Mouse (Mus musculus) liver, postnatal 0 days (tissue): ENCODE measurements around the gene Magi2. TPM values are rescaled to one million over a fixed set of nuclear protein-coding genes. Genes with fewer than 3 reads are reported as not detected.

Source experiments
- ATAC-seq: fragments of 200-750 bp; cut with Nextera tagmentation; 2 replicates; pipeline ENCODE4 v1.8.0; 2017; ENCODE audit warnings: mild to moderate bottlenecking, moderate library complexity
- DNase-seq: peaks from one replicate; pipeline ENCODE4 v3.0.0-alpha.2; 2016
- H3K27ac ChIP-seq: fragments of 300-500 bp; sonication (generic); 2 replicates; pipeline ENCODE4 v1.5.1; 2014; ENCODE audit warnings: antibody characterized with exemption, moderate library complexity, mild to moderate bottlenecking, low read depth
- H3K27me3 ChIP-seq: fragments of 300-500 bp; sonication (generic); 2 replicates; pipeline ENCODE4 v1.6.1; 2014; ENCODE audit warnings: low read length, control low read depth, mixed read lengths; ENCODE audit not compliant: insufficient read depth
- H3K36me3 ChIP-seq: fragments of 300-500 bp; sonication (generic); replicated peaks from 2 replicates; pipeline ENCODE4 v1.6.1; 2014; ENCODE audit warnings: mild to moderate bottlenecking, control low read depth, low read length, moderate library complexity, mixed read lengths; ENCODE audit not compliant: insufficient read depth
- H3K4me1 ChIP-seq: fragments of 300-500 bp; sonication (generic); 2 replicates; pipeline ENCODE4 v1.6.1; 2014; ENCODE audit warnings: antibody characterized with exemption, mild to moderate bottlenecking, control low read depth; ENCODE audit not compliant: insufficient read depth
- H3K4me2 ChIP-seq: fragments of 300-500 bp; sonication (generic); 2 replicates; pipeline ENCODE4 v1.6.1; 2014; ENCODE audit warnings: low read depth, mild to moderate bottlenecking, low read length, moderate library complexity, mixed read lengths
- H3K4me3 ChIP-seq: fragments of 300-500 bp; sonication (generic); 2 replicates; pipeline ENCODE4 v1.5.1; 2014; ENCODE audit warnings: low read depth, low read length
- H3K9ac ChIP-seq: fragments of 300-500 bp; sonication (generic); replicated peaks from 2 replicates; pipeline ENCODE4 v1.6.1; 2014; ENCODE audit warnings: mild to moderate bottlenecking, moderate library complexity
- H3K9me3 ChIP-seq: fragments of 300-500 bp; sonication (generic); 2 replicates; pipeline ENCODE4 v1.6.1; 2016; ENCODE audit warnings: mild to moderate bottlenecking, control low read depth, low read length, mixed read lengths
- CTCF ChIP-seq: sonication (generic); IDR thresholded peaks from 2 replicates; pipeline ENCODE4 v1.5.1; 2016; ENCODE audit warnings: antibody characterized with exemption, low read depth
- EP300 ChIP-seq: IDR thresholded peaks from 2 replicates; pipeline ENCODE4 v1.6.1; 2016; ENCODE audit warnings: antibody characterized with exemption, low read depth, mild to moderate bottlenecking
- WGBS: fragments of 180-500 bp; shearing (Covaris S2); extraction: QIAGEN DNeasy Blood & Tissue Kit; methylation state at CpG from one replicate; pipeline ENCODE4 v1.1.7; 2014; ENCODE audit not compliant: insufficient replicate concordance; 5-methylcytosine and 5-hydroxymethylcytosine counted together
- polyA plus RNA-seq: library from polyadenylated mRNA; unstranded; fragments of >200 nt; fragmentation: Nextera tagmentation; extraction: Ambion mirVana; gene quantifications from 2 replicates; pipeline ENCODE4 v1.2.1, GENCODE M21; 2015

Gene Magi2
- polyA plus RNA-seq, 1 experiment from 2014 or later, result 0.08 TPM

GRCm38 (mm10) chr5:19787522-19788144 is 560.8 kb downstream of the Magi2 start:
- H3K4me2 ChIP-seq, result no peak overlapping the region
- H3K9ac ChIP-seq, result no peak overlapping the region
- H3K4me1 ChIP-seq, result no peaks in the 10 kb centered on the region
- ATAC-seq (no peak), DNase-seq (no peak)
- no peaks in the 10 kb centered on the region for H3K36me3 ChIP-seq
- TF ChIP-seq CTCF, result no peak
- TF ChIP-seq EP300, result no peak
- H3K4me3 ChIP-seq, result no peak overlapping the region
- no peaks in the 10 kb centered on the region for H3K9me3 ChIP-seq
- H3K27ac ChIP-seq, result no peak overlapping the region
- 56% methylated on average over 5 of the region's 5 CpGs for WGBS
- H3K27me3 ChIP-seq, result no peaks in the 10 kb centered on the region

GRCm38 (mm10) chr5:19803052-19803769 is 576.4 kb downstream of the Magi2 start:
- no peak overlapping the region for H3K4me2 ChIP-seq
- WGBS, result 78% methylated on average over 5 of the region's 5 CpGs

DNA sequence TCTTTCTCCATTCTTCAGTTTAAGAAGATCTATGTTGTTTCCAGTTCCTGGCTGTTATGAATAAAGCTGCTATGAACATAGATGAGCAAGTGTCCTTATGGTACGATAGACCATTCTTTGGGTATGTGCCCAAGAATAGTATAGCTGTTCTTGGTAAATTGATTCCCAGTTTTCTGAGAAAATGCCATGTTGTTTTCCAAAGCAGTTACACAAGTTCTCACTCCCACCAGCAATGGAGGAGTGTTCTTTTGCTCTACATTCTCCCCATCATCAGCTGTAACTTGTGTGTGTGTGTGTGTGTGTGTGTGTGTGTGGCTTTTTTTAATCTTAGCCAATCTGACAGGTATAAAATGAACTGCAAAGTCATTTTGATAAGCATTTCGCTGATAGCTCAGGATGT is 595.7 kb downstream of the Magi2 start:
- no peaks in the 10 kb centered on the region for H3K4me1 ChIP-seq
- WGBS, result 73% methylated on average over 2 of the region's 2 CpGs
- no peak overlapping the region for H3K27ac ChIP-seq
- no peak overlapping the region for H3K4me2 ChIP-seq
- no peaks in the 10 kb centered on the region for H3K9me3 ChIP-seq
- TF ChIP-seq EP300 (no peak), CTCF (no peak)
- H3K4me3 ChIP-seq, result no peak overlapping the region
- H3K9ac ChIP-seq, result no peak overlapping the region
- no peaks in the 10 kb centered on the region for H3K36me3 ChIP-seq
- DNase-seq (no peak), ATAC-seq (no peak)
- no peaks in the 10 kb centered on the region for H3K27me3 ChIP-seq

More at GRCm38 (mm10) chr5:19803052-19803769, 576.4 kb downstream of the Magi2 start:
- Histone ChIP-seq H3K27me3 (no peaks in the 10 kb centered on the region), H3K4me1 (no peaks in the 10 kb centered on the region), H3K9ac (no peak overlapping the region), H3K36me3 (no peaks in the 10 kb centered on the region), H3K9me3 (no peaks in the 10 kb centered on the region), H3K4me3 (no peak overlapping the region), H3K27ac (no peak overlapping the region)
- ATAC-seq (no peak), DNase-seq (no peak)
- TF ChIP-seq CTCF (no peak), EP300 (no peak)

GRCm38 (mm10) chr5:19825943-19826342 is 599.1 kb downstream of the Magi2 start:
- no peak for TF ChIP-seq EP300
- TF ChIP-seq CTCF, result no peak
- Histone ChIP-seq H3K4me3 (no peak overlapping the region), H3K9ac (no peak overlapping the region), H3K4me1 (no peaks in the 10 kb centered on the region), H3K27me3 (no peaks in the 10 kb centered on the region), H3K4me2 (no peak overlapping the region), H3K27ac (no peak overlapping the region), H3K9me3 (no peaks in the 10 kb centered on the region), H3K36me3 (no peaks in the 10 kb centered on the region)
- no peak for ATAC-seq
- DNase-seq, result no peak
- WGBS, result 46% methylated on average over 2 of the region's 2 CpGs

DNA sequence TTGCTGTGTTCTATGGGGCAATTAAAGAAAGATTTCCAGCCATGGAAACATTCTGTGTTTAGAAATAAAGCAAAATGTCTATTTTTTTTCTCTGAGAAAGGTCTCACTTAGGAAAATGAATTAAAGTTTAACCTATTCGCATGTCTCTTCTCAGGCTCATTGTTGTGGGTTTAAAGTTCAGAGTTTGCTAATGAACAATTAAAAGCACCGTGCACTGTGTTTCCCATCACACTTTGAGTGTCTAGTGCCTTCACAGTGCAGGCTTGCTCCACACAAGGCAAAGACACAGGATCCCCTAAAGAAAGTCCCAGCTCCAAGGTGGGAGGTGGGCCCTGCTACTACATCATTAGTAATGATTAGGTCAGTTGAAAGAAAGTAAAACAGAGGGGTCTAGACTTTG is 602.5 kb downstream of the Magi2 start:
- no peak overlapping the region for H3K27ac ChIP-seq
- no peak overlapping the region for H3K9ac ChIP-seq
- ATAC-seq (no peak), DNase-seq (no peak)
- H3K9me3 ChIP-seq, result no peaks in the 10 kb centered on the region
- H3K27me3 ChIP-seq, result no peaks in the 10 kb centered on the region
- no peak overlapping the region for H3K4me3 ChIP-seq
- H3K4me2 ChIP-seq, result no peak overlapping the region
- no peaks in the 10 kb centered on the region for H3K4me1 ChIP-seq
- H3K36me3 ChIP-seq, result no peaks in the 10 kb centered on the region
- TF ChIP-seq EP300 (no peak), CTCF (no peak)
- 72% methylated on average over 2 of the region's 2 CpGs for WGBS

DNA sequence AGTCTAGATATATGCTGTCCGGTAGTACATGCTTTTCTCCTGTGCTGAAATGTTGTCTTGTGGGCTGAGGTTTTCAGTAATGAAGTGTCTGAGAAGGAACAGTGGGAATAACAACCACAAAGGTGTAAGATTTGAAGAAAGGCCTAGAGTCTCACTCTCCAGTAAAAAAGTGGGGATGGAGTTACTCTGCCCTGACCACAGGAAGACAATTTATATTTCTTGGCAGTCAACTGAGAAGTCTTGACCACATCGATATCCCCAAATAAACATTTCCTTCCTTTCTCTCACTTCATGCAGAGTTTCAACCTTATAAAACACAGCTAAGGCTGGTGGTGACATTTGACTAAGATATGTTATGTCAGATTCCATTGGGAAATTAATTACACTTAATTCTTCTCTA is 636.0 kb downstream of the Magi2 start:
- H3K9me3 ChIP-seq, result no peaks in the 10 kb centered on the region
- H3K27me3 ChIP-seq, result no peaks in the 10 kb centered on the region
- no peak overlapping the region for H3K27ac ChIP-seq
- TF ChIP-seq CTCF (no peak), EP300 (no peak)
- 42% methylated on average over 2 of the region's 2 CpGs for WGBS
- H3K4me3 ChIP-seq, result no peak overlapping the region
- H3K9ac ChIP-seq, result no peak overlapping the region
- H3K4me1 ChIP-seq, result no peaks in the 10 kb centered on the region
- H3K4me2 ChIP-seq, result no peak overlapping the region
- DNase-seq (no peak), ATAC-seq (no peak)
- H3K36me3 ChIP-seq, result no peaks in the 10 kb centered on the region
